ENCODE assay signal across 18 mouse cellular contexts in the genomic region with DNA sequence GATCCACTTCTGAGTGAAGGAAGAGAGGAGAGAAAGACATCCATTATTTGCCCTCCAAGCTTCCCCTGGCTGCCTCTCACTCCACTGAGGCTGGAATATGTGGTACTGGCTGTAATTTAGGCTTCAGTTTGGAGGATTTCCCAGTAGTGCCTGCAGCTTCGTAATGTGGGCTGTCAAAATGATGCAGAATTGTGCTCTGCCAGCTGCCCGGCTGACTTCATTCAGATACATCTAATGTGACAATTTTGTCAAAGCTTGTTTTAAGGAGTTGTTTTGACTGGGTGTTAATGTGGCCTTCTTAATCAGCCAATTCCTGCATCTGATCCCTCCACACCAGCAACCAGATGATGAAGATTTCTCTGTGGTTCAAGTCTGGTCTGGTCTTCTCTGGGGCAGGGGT. TPM values are rescaled to one million over a fixed set of nuclear protein-coding genes. Genes with fewer than 3 reads are reported as not detected.
A peak's percentile ranks its signal among the peaks of the same experiment; 100 is the strongest.
DNase-seq lines count a peak whose midpoint lies in the region; ATAC-seq and TF ChIP-seq lines count a peak whose summit lies in the region.
"Had no signal": no experiment of that assay in that cellular context is flagged by ENCODE, and none has a peak within 500 bp of the region (broad histone marks: within the 10 kb centered on the region; RNA-seq: fewer than 3 reads in every experiment).

No protein-coding gene starts in this region.

- H3K27me3 ChIP-seq in hindbrain, postnatal 0 days (ENCODE audit: insufficient read depth, low read length), result no peaks in the 10 kb centered on the region
- no peaks in the 10 kb centered on the region for H3K27me3 ChIP-seq in hindbrain, embryonic 12.5 days
- no peaks in the 10 kb centered on the region for H3K27me3 ChIP-seq in kidney, embryonic 15.5 days
- H3K27me3 ChIP-seq in intestine, postnatal 0 days (replicated peaks; ENCODE audit: control insufficient read depth, insufficient read depth, low read length), result no peaks in the 10 kb centered on the region
- H3K27me3 ChIP-seq: CH12.LX; megakaryocyte, embryonic 14.5 days; neural tube, embryonic 15.5 days; Patski had no signal

- H3K9ac ChIP-seq in hindbrain, postnatal 0 days (replicated peaks; ENCODE audit: low read length), result no peak overlapping the region
- no peak overlapping the region for H3K9ac ChIP-seq in hindbrain, embryonic 12.5 days
- H3K9ac ChIP-seq in kidney, embryonic 15.5 days, result no peak overlapping the region
- H3K9ac ChIP-seq in intestine, postnatal 0 days (ENCODE audit: low read depth, low read length), result no peak overlapping the region
- H3K9ac ChIP-seq: neural tube, embryonic 15.5 days had no signal

- no peak overlapping the region for H3K4me3 ChIP-seq in hindbrain, postnatal 0 days (ENCODE audit: low read length)
- no peak overlapping the region for H3K4me3 ChIP-seq in hindbrain, embryonic 12.5 days
- no peak overlapping the region for H3K4me3 ChIP-seq in kidney, embryonic 15.5 days (replicated peaks)
- no peak overlapping the region for H3K4me3 ChIP-seq in intestine, postnatal 0 days (ENCODE audit: low read depth, low read length)
- H3K4me3 ChIP-seq: megakaryocyte, embryonic 14.5 days; neural tube, embryonic 15.5 days had no signal

- no peak overlapping the region for H3K4me2 ChIP-seq in hindbrain, postnatal 0 days (ENCODE audit: low read depth, low read length)
- H3K4me2 ChIP-seq in hindbrain, embryonic 12.5 days (replicated peaks), result no peak overlapping the region
- H3K4me2 ChIP-seq in kidney, embryonic 15.5 days, result no peak overlapping the region
- no peak overlapping the region for H3K4me2 ChIP-seq in intestine, postnatal 0 days (replicated peaks; ENCODE audit: low read depth)
- H3K4me2 ChIP-seq: liver, embryonic 11.5 days; neural tube, embryonic 15.5 days had no signal

- H3K4me1 ChIP-seq in hindbrain, postnatal 0 days (ENCODE audit: insufficient read depth, low read length), result no peaks in the 10 kb centered on the region
- no peaks in the 10 kb centered on the region for H3K4me1 ChIP-seq in hindbrain, embryonic 12.5 days
- H3K4me1 ChIP-seq in kidney, embryonic 15.5 days, result no peaks in the 10 kb centered on the region
- no peaks in the 10 kb centered on the region for H3K4me1 ChIP-seq in intestine, postnatal 0 days (replicated peaks; ENCODE audit: control insufficient read depth, insufficient read depth, low read length)
- H3K4me1 ChIP-seq: megakaryocyte, embryonic 14.5 days had no signal

- no peak overlapping the region for H3K27ac ChIP-seq in hindbrain, postnatal 0 days
- no peak overlapping the region for H3K27ac ChIP-seq in hindbrain, embryonic 12.5 days
- no peak overlapping the region for H3K27ac ChIP-seq in kidney, embryonic 15.5 days
- H3K27ac ChIP-seq in intestine, postnatal 0 days (ENCODE audit: low read depth, low read length), result no peak overlapping the region
- H3K27ac ChIP-seq: neural tube, embryonic 15.5 days; stomach, postnatal 0 days had no signal

- H3K36me3 ChIP-seq in hindbrain, postnatal 0 days (ENCODE audit: insufficient read depth, low read length), result no peaks in the 10 kb centered on the region
- no peaks in the 10 kb centered on the region for H3K36me3 ChIP-seq in hindbrain, embryonic 12.5 days
- no peaks in the 10 kb centered on the region for H3K36me3 ChIP-seq in kidney, embryonic 15.5 days
- no peaks in the 10 kb centered on the region for H3K36me3 ChIP-seq in intestine, postnatal 0 days (ENCODE audit: control insufficient read depth, insufficient read depth)
- H3K36me3 ChIP-seq: neural tube, embryonic 15.5 days had no signal

- intact Hi-C loops in gastrocnemius, postnatal 36 days (cut with DNase I), result no loop called here

- no peak for ATAC-seq in hindbrain, postnatal 0 days
- no peak for ATAC-seq in hindbrain, embryonic 12.5 days (ENCODE audit: low FRiP score)
- no peak for ATAC-seq in kidney, embryonic 15.5 days (replicated peaks; ENCODE audit: low FRiP score)
- ATAC-seq in intestine, postnatal 0 days, result no peak
- ATAC-seq: Patski had no signal

- H3K9me3 ChIP-seq in hindbrain, postnatal 0 days (ENCODE audit: low read length), result no peaks in the 10 kb centered on the region
- no peaks in the 10 kb centered on the region for H3K9me3 ChIP-seq in hindbrain, embryonic 12.5 days (replicated peaks)
- no peaks in the 10 kb centered on the region for H3K9me3 ChIP-seq in kidney, embryonic 15.5 days (replicated peaks)
- no peaks in the 10 kb centered on the region for H3K9me3 ChIP-seq in intestine, postnatal 0 days (ENCODE audit: control insufficient read depth)
- H3K9me3 ChIP-seq: megakaryocyte, embryonic 14.5 days; neural tube, embryonic 15.5 days had no signal

- WGBS in hindbrain, postnatal 0 days, result 29% methylated on average over 2 of the region's 2 CpGs
- WGBS in hindbrain, embryonic 12.5 days, result 64% methylated on average over 2 of the region's 2 CpGs
- 68% methylated on average over 2 of the region's 2 CpGs for WGBS in kidney, embryonic 15.5 days
- WGBS in intestine, postnatal 0 days, result 57% methylated on average over 2 of the region's 2 CpGs

- no peak for TF ChIP-seq CTCF in hindbrain, postnatal 0 days (IDR thresholded peaks at IDR 0.05; ENCODE audit: low read depth)
- TF ChIP-seq CTCF in intestine, postnatal 0 days (IDR thresholded peaks at IDR 0.05; ENCODE audit: low read depth), result no peak

- DNase-seq in hindbrain, postnatal 0 days (ENCODE audit: low spot score), result peak; percentile 60
- DNase-seq in brain, embryonic 18.5 days (ENCODE audit: low read depth, low spot score), result peak; percentile 46
- DNase-seq in layer of hippocampus, adult 9-10 months (ENCODE audit: low spot score), result peak; percentile 24
- DNase-seq in right cerebral cortex, adult 2 months (ENCODE audit: low spot score in 2 of 2), result peak; percentile 29 to 43
- DNase-seq in gastrocnemius, postnatal 36 days, result no peak
- DNase-seq: adrenal gland, adult 2 months; cerebellum, postnatal 14 days; spleen, adult 18-20 months; thymus, postnatal 4 days had no signal

RNA-seq across cellular contexts. Expression of gene Igsf9b, which starts 37.1 kb away (rescaled TPM):
- 86.5 and 89.9 TPM in 2 replicates for total RNA-seq in hindbrain, postnatal 0 days (2014; rRNA removed)
- polyA plus RNA-seq in hindbrain, postnatal 0 days (2015; fragmentation: Nextera tagmentation; extraction: Ambion mirVana), result 20.4 and 21.4 TPM in 2 replicates
- polyA plus RNA-seq in hindbrain, embryonic 12.5 days (2016; fragmentation: Nextera tagmentation; extraction: Ambion mirVana), result 10.3 and 11.6 TPM in 2 replicates
- polyA plus RNA-seq in kidney, embryonic 15.5 days (2015; fragmentation: Nextera tagmentation; extraction: Ambion mirVana), result 2.5 and 2.7 TPM in 2 replicates
- total RNA-seq in gastrocnemius, postnatal 36 days (2021), result 1 to 10 TPM; 2.1 to 2.7 TPM
- polyA plus RNA-seq in intestine, postnatal 0 days (2015; fragmentation: Nextera tagmentation; extraction: Ambion mirVana), result 3.6 and 3.9 TPM in 2 replicates

Comparison
In these comparisons a context has a peak if more than half of its experiments do, and no peak if none do; other contexts are left out.
1. DNase-seq: peak in hindbrain, postnatal 0 days (single experiment), brain, embryonic 18.5 days (single experiment), layer of hippocampus, adult 9-10 months (single experiment) and right cerebral cortex, adult 2 months (2 of 2); none in gastrocnemius, postnatal 36 days (0 of 2).